Mouse (Mus musculus) heart, postnatal 4 days (tissue): ENCODE results near the gene Pkp3. TPM values are rescaled to one million over a fixed set of nuclear protein-coding genes. Genes with fewer than 3 reads are reported as not detected.

ENCODE experiments used
- DNase-seq: peaks from one replicate; pipeline ENCODE4 v3.0.0; 2021
- total RNA-seq, 2 experiments: library from RNA; stranded (reverse); gene quantifications; 2 replicates each; pipeline ENCODE4 v1.2.3; 2021

Gene Pkp3
- total RNA-seq, 2 experiments from 2014 or later, result 0.23 TPM; not detected in 1

- DNase-seq, result no peak
Observed at GRCm38 (mm10) chr7:141057541-141057940, 20.5 kb upstream of the Pkp3 start.

DNA sequence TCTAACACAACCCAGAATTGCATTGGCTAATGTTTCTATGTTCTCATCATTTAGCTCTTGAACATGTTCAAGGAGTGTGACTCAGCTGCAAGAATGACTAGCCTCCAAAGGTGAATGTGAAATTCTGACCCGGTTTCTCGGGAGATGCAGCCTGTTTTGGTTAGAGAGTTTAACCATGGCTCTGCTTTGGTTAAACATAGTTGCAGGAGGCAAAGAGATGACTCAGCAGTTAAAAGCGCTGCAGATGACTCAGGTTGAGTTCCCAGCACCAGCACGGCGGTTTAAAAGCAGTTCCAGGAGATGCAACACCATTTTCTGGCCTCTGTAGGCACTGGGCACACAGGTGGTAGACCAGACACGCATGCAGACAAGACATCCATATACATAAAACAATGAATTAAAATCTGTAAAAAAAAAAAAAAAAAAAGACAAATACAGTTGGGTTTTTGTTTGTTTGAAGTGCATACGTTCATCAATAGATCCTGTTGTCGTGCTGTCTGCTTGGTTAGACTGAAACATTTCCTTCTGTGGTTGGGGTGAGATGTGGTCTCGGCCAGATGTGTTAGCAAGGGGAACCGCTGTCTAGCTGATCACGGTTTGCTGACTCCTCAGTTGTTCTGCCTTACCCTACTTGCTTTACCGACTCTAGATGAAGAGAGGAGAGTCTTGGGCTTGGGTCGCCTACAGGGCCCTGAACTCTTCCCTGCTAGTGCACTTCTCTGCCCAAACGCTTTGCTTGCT is 19.2 kb upstream of the Pkp3 start:
- DNase-seq, result no peak

DNA sequence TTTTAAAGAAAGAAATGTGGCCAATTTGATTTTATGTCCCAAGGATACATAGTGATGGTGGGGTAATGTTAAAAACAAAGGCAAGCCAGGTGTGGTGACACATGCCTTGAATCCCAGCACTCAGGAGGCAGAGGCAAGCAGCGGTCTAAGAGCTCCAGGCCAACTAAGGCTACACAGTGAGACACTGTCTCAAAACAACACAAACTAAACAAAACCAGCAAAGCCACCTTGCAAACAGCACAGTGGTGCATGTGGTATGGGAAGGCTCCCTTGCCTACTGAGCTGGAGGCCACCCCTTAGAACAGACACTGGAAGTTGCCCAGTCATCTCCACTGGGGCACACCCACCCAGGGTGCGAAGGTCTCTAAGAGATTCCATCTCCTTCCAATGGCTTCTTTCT is 18.1 kb upstream of the Pkp3 start:
- no peak for DNase-seq

GRCm38 (mm10) chr7:141060426-141061242 is 17.4 kb upstream of the Pkp3 start, which contains the start of gene B4galnt4:
B4galnt4 (plus strand) TSS chr7:141061104.
- DNase-seq, result peak; percentile 59

- no peak for DNase-seq
Observed at GRCm38 (mm10) chr7:141061269-141061692, 16.7 kb upstream of the Pkp3 start.

- DNase-seq, result no peak
Observed at GRCm38 (mm10) chr7:141062525-141062924, 15.5 kb upstream of the Pkp3 start.

DNA sequence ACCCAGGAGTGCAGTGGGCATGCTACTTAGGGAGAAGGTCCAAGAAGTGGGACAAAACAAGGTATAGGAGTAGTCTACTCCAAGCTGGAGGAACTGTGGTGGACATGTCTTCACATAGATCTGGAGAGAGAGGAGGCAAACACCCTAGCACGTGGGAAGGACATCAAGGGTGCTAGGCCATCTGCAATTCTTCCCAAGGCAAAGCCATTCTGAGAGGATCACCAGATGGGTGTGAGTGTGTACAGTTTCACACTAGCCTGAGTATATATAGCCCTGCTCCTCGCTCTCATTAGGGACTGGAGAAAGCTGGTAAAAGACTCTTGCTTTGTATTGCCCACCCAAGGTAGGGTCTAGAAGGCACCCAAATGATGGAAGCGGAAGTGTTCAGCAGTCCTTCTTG is 14.7 kb upstream of the Pkp3 start:
- DNase-seq, result no peak

GRCm38 (mm10) chr7:141064175-141064574 is 13.8 kb upstream of the Pkp3 start:
- DNase-seq, result no peak

DNA sequence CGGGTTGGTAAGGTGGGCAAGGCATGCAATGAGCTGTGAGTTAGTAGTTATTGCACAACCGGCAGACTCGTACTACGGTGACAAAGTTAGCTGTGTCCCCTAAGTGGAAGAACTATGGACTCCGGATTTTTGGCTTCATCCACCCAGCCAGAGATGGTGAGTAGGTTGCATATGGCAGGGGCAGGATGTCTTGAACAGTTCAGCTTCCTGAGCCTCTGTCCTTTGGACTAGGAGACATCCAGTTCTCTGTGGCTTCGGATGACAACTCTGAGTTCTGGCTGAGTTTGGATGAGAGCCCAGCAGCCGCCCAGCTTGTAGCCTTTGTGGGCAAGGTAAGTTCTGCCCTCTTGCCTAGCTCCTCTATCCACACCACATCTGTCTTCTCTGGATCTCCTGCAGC is 13.4 kb upstream of the Pkp3 start:
- no peak for DNase-seq

GRCm38 (mm10) chr7:141068351-141068750 is 9.7 kb upstream of the Pkp3 start:
- no peak for DNase-seq

DNA sequence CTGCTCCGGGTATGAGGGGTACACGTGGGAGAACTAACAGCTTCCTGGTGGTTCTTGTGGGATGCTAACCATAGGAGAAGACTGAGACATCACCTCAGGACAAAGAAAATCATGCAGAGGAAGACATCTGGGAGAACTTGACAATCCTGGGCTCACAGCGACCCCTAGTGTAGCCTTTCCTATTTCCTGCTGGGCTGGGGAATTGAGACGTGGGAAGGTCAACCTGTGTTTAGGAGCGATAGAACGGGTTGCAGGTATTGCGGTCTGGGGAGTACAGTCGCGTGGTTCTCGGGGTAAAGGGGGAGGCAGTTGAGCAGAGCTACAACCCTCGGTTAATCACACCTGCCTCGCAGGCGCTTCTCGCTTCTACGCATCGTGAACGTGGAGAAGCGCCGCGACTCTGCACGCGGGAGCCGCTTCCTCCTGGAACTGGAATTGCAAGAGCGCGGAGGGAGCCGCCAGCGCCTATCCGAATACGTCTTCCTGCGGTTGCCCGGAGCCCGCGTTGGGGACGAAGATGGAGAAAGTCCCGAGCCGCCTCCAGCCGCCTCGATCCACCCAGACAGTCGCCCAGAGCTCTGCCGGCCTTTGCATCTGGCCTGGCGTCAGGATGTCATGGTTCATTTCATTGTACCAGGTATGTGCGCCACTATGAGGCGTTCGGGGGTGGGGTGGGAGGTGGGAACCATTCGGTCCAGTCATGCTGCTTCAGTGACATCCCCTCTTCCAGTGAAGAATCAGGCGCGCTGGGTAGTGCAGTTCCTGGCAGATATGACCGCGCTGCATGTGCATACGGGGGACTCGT is 7.8 kb upstream of the Pkp3 start:
- peak; percentile 79 for DNase-seq

DNA sequence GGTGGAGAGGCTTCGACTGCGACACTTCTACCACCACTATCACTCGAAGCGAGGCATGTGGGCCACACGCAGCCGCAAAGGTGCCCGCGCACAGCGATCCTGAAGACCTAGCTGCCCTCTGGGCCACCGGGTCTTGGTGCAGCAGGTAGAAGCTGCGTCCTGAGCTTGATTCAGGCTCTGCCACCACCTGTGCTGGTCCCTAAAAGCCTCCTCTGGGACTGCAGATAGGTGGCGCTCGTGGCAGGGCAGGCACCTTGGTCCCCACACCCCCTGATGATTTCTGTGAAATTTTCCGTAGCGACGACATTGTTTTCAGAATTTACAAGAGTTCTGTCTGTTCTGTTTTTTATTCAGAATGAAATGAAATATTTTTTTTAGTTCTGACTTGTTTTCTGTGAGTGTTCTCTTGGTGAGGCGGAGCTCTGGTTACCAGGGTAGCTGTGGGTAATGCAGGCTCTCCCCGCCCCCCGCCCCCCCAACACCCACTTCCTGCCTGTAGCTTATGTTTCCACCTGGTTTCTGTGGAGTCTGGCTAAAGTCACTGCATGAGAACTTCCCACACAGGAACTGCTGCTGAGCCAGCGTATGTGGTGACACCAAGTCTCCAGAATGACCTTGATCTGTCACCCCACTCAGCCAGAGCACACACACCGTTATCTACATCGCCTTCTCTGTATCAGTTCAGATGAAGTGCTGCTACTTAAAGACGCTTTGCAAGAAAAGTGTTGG is 5.8 kb upstream of the Pkp3 start:
- DNase-seq, result no peak

DNA sequence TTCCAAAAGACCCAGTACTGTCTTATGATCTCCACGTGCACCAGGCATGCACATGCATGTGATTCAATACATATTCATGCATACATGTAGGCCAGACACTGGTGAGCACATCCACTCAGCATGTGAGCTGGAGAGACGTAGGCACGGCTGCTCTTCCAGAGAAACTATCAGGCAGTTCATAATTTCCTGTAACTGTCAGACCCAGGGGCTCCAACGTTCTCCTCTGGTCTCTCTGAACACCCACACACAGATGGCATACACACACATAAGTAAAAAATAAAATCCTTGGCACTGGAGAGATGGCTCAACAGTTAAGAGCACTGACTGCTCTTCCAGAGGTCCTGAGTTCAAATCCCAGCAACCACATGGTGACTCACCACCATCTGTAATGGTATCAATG is 4.2 kb upstream of the Pkp3 start:
- DNase-seq, result no peak

- no peak for DNase-seq
Observed at GRCm38 (mm10) chr7:141078876-141079275, 858 bp downstream of the Pkp3 start.

- DNase-seq, result no peak
Observed at GRCm38 (mm10) chr7:141079481-141080449, 1.7 kb downstream of the Pkp3 start.

DNA sequence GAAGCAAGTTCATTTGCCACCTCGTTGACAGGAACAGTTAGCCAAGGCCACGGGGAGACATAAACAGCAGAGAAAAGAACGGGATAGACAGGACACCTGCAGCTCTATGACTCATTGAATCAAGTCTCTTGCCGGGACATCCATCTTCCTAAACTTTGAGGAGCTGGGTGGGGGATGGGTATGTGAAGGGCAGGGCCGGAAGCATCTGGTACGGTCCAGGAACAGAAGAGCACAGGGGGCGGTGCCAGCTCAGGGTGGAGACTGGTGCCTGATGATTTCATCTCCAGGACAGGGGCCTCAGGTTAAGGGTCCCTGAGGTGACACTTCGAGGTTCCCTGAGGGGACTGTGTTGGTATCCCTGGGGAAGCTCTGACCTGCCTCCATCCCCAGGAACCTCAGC is 9.9 kb downstream of the Pkp3 start:
- DNase-seq, result no peak

DNA sequence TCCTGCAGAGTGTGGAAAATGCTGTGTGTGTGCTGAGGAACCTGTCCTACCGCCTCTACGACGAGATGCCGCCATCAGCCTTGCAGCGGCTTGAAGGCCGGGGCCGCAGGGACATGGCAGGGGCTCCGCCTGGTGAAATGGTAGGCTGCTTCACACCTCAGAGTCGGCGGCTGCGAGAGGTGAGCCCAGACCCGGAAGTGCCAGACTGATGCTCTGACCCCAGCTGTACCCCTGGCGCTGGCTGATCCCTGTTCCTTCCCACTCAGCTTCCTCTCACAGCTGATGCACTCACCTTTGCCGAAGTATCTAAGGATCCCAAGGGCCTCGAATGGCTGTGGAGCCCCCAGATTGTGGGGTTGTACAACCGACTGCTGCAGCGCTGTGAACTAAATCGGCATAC is 10.5 kb downstream of the Pkp3 start:
- DNase-seq, result no peak

GRCm38 (mm10) chr7:141090228-141090627 is 12.2 kb downstream of the Pkp3 start:
- DNase-seq, result no peak

GRCm38 (mm10) chr7:141092051-141092735 is 14.2 kb downstream of the Pkp3 start:
- peak; percentile 86 for DNase-seq

- no peak for DNase-seq
Observed at GRCm38 (mm10) chr7:141093950-141094349, 15.9 kb downstream of the Pkp3 start.
